Mouse (Mus musculus) midbrain, postnatal 0 days (tissue): ENCODE results near the gene Tmem86a. TPM values are rescaled to one million over a fixed set of nuclear protein-coding genes. Genes with fewer than 3 reads are reported as not detected.

ENCODE experiments used
- ATAC-seq: fragments of 200-750 bp; cut with Nextera tagmentation; 2 replicates; pipeline ENCODE4 v1.8.0; 2017; ENCODE audit warnings: moderate number of reproducible peaks, mild to moderate bottlenecking, moderate TSS enrichment, moderate library complexity; ENCODE audit not compliant: low FRiP score
- DNase-seq: peaks from one replicate; pipeline ENCODE4 v3.0.0-alpha.2; 2015; ENCODE audit warnings: low spot score
- H3K27ac ChIP-seq: fragments of 300-500 bp; sonication (generic); 2 replicates; pipeline ENCODE4 v1.5.1; 2014; ENCODE audit warnings: low read depth, mild to moderate bottlenecking, low read length, mixed read lengths
- H3K27me3 ChIP-seq: fragments of 300-500 bp; sonication (generic); 2 replicates; pipeline ENCODE4 v1.6.1; 2014; ENCODE audit warnings: low read length, control low read depth, mixed read lengths; ENCODE audit not compliant: insufficient read depth
- H3K36me3 ChIP-seq: fragments of 300-500 bp; sonication (generic); 2 replicates; pipeline ENCODE4 v1.6.1; 2014; ENCODE audit warnings: low read length, control low read depth, mixed read lengths; ENCODE audit not compliant: insufficient read depth
- H3K4me1 ChIP-seq: fragments of 300-500 bp; sonication (generic); 2 replicates; pipeline ENCODE4 v1.6.1; 2014; ENCODE audit warnings: mild to moderate bottlenecking, control low read depth, antibody characterized with exemption, low read length, mixed read lengths; ENCODE audit not compliant: insufficient read depth
- H3K4me2 ChIP-seq: fragments of 300-500 bp; sonication (generic); 2 replicates; pipeline ENCODE4 v1.6.1; 2014; ENCODE audit warnings: low read depth, mild to moderate bottlenecking, low read length, mixed read lengths; ENCODE audit not compliant: poor library complexity, severe bottlenecking
- H3K4me3 ChIP-seq: fragments of 300-500 bp; sonication (generic); 2 replicates; pipeline ENCODE4 v1.5.1; 2014; ENCODE audit warnings: low read depth, mild to moderate bottlenecking, low read length, moderate library complexity
- H3K9ac ChIP-seq: fragments of 300-500 bp; sonication (generic); replicated peaks from 2 replicates; pipeline ENCODE4 v1.6.1; 2014; ENCODE audit warnings: mild to moderate bottlenecking, low read length, moderate library complexity, mixed read lengths; ENCODE audit not compliant: poor library complexity, severe bottlenecking
- H3K9me3 ChIP-seq: fragments of 300-500 bp; sonication (generic); 2 replicates; pipeline ENCODE4 v1.6.1; 2016; ENCODE audit warnings: low read length, control low read depth
- CTCF ChIP-seq: IDR thresholded peaks from 2 replicates; pipeline ENCODE4 v1.5.1; 2016; ENCODE audit warnings: antibody characterized with exemption, mild to moderate bottlenecking
- WGBS: fragments of 180-500 bp; shearing (Covaris S2); extraction: QIAGEN DNeasy Blood & Tissue Kit; methylation state at CpG from one replicate; pipeline ENCODE4 v1.1.7; 2014; 5-methylcytosine and 5-hydroxymethylcytosine counted together
- polyA plus RNA-seq: library from polyadenylated mRNA; unstranded; fragments of >200 nt; fragmentation: Nextera tagmentation; extraction: Ambion mirVana; gene quantifications from 2 replicates; pipeline ENCODE4 v1.2.1, GENCODE M21; 2015
- total RNA-seq: library from RNA; depleted of rRNA; stranded (reverse); fragments of >200 nt; gene quantifications from 2 replicates; pipeline ENCODE4 v1.2.3, GENCODE M21; 2014

Tmem86a gene
- total and polyA plus RNA-seq, 2 experiments from 2014 or later, result 16.0 to 29.0 TPM

GRCm38 (mm10) chr7:47085075-47085474, 34.7 kb downstream of the Tmem86a start:
- H3K4me1 ChIP-seq, result no peaks in the 10 kb centered on the region
- peaks cover 71% of the 10 kb centered on the region for H3K36me3 ChIP-seq
- no peak overlapping the region for H3K4me3 ChIP-seq
- no peak overlapping the region for H3K4me2 ChIP-seq
- ATAC-seq, result 0 out of 2 replicates have a peak, but pooled peaks have one; percentile 19
- H3K9ac ChIP-seq, result 0 out of 2 replicates have a peak overlapping the region, but pooled peaks have one; percentile 13
- 45% methylated on average over 1 of the region's 1 CpGs for WGBS
- no peaks in the 10 kb centered on the region for H3K9me3 ChIP-seq
- no peak for TF ChIP-seq CTCF
- H3K27ac ChIP-seq, result no peak overlapping the region
- H3K27me3 ChIP-seq, result no peaks in the 10 kb centered on the region
- no peak for DNase-seq

GRCm38 (mm10) chr7:47093935-47094334, 43.5 kb downstream of the Tmem86a start:
- 78% methylated on average over 5 of the region's 5 CpGs for WGBS
- no peak for TF ChIP-seq CTCF
- no peaks in the 10 kb centered on the region for H3K9me3 ChIP-seq
- H3K9ac ChIP-seq, result no peak overlapping the region
- no peaks in the 10 kb centered on the region for H3K4me1 ChIP-seq
- H3K27me3 ChIP-seq, result no peaks in the 10 kb centered on the region
- no peak overlapping the region for H3K4me3 ChIP-seq
- H3K4me2 ChIP-seq, result no peak overlapping the region
- ATAC-seq, result no peak
- H3K36me3 ChIP-seq, result peaks cover 25% of the 10 kb centered on the region
- DNase-seq, result no peak
- H3K27ac ChIP-seq, result no peak overlapping the region

- no peak overlapping the region for H3K27ac ChIP-seq
- 71% methylated on average over 2 of the region's 2 CpGs for WGBS
- no peak overlapping the region for H3K4me3 ChIP-seq
- DNase-seq, result no peak
- TF ChIP-seq CTCF, result no peak
- H3K36me3 ChIP-seq, result peaks cover 20% of the 10 kb centered on the region
- H3K4me2 ChIP-seq, result no peak overlapping the region
- no peaks in the 10 kb centered on the region for H3K27me3 ChIP-seq
- H3K9ac ChIP-seq, result no peak overlapping the region
- no peaks in the 10 kb centered on the region for H3K4me1 ChIP-seq
- ATAC-seq, result no peak
- H3K9me3 ChIP-seq, result no peaks in the 10 kb centered on the region
These were observed 44.6 kb downstream of the Tmem86a start for GRCm38 (mm10) chr7:47094969-47095368.

GRCm38 (mm10) chr7:47098044-47098443, 47.6 kb downstream of the Tmem86a start:
- H3K36me3 ChIP-seq, result peaks cover 13% of the 10 kb centered on the region
- H3K4me2 ChIP-seq, result no peak overlapping the region
- H3K4me3 ChIP-seq, result no peak overlapping the region
- ATAC-seq (no peak), DNase-seq (peak; percentile 5)
- H3K27ac ChIP-seq, result no peak overlapping the region
- no peak overlapping the region for H3K9ac ChIP-seq
- 57% methylated on average over 7 of the region's 7 CpGs for WGBS
- TF ChIP-seq CTCF, result no peak
- no peaks in the 10 kb centered on the region for H3K9me3 ChIP-seq
- H3K4me1 ChIP-seq, result no peaks in the 10 kb centered on the region
- no peaks in the 10 kb centered on the region for H3K27me3 ChIP-seq

GRCm38 (mm10) chr7:47099306-47099705, 48.9 kb downstream of the Tmem86a start:
- Histone ChIP-seq H3K4me2 (no peak overlapping the region), H3K9me3 (no peaks in the 10 kb centered on the region), H3K27me3 (no peaks in the 10 kb centered on the region), H3K4me3 (no peak overlapping the region), H3K27ac (no peak overlapping the region), H3K36me3 (peaks cover 12% of the 10 kb centered on the region), H3K9ac (no peak overlapping the region), H3K4me1 (no peaks in the 10 kb centered on the region)
- no peak for ATAC-seq
- TF ChIP-seq CTCF, result no peak
- WGBS, result 83% methylated on average over 7 of the region's 7 CpGs
- no peak for DNase-seq

- H3K4me3 ChIP-seq, result no peak overlapping the region
- ATAC-seq (no peak), DNase-seq (no peak)
- no peaks in the 10 kb centered on the region for H3K9me3 ChIP-seq
- peaks cover 16% of the 10 kb centered on the region for H3K36me3 ChIP-seq
- no peaks in the 10 kb centered on the region for H3K4me1 ChIP-seq
- no peak overlapping the region for H3K27ac ChIP-seq
- H3K4me2 ChIP-seq, result no peak overlapping the region
- 56% methylated on average over 6 of the region's 6 CpGs for WGBS
- no peaks in the 10 kb centered on the region for H3K27me3 ChIP-seq
- H3K9ac ChIP-seq, result no peak overlapping the region
- no peak for TF ChIP-seq CTCF
These were observed 50.2 kb downstream of the Tmem86a start for GRCm38 (mm10) chr7:47100615-47101014.
